Mouse (Mus musculus): Measurements from ENCODE around the gene Bzw2. TPM values are rescaled to one million over a fixed set of nuclear protein-coding genes. Genes with fewer than 3 reads are reported as not detected.

Bzw2 gene
- total RNA-seq, 2 experiments from 2014 or later = 140 to 147 TPM

- no peak for DNase-seq (ENCODE audit: low spot score in 2 of 2)
These were observed 79.6 kb downstream of the Bzw2 start for GRCm38 (mm10) chr12:36078101-36078899.

- DNase-seq (ENCODE audit: low spot score in 2 of 2) = no peak
These were observed 85.0 kb downstream of the Bzw2 start for GRCm38 (mm10) chr12:36072860-36073259.

- DNase-seq (ENCODE audit: low spot score in 2 of 2) = no peak
These were observed 87.6 kb downstream of the Bzw2 start for GRCm38 (mm10) chr12:36070231-36070630.

- DNase-seq (ENCODE audit: low spot score in 2 of 2) = no peak
These were observed 90.3 kb downstream of the Bzw2 start for GRCm38 (mm10) chr12:36067538-36067937.

- DNase-seq (ENCODE audit: low spot score in 2 of 2) = no peak
These were observed 92.0 kb downstream of the Bzw2 start for GRCm38 (mm10) chr12:36065911-36066310.

GRCm38 (mm10) chr12:36057699-36058098 is 100.2 kb downstream of the Bzw2 start:
- DNase-seq (ENCODE audit: low spot score in 2 of 2) = no peak

- DNase-seq (ENCODE audit: low spot score in 2 of 2) = no peak
These were observed 107.6 kb downstream of the Bzw2 start for GRCm38 (mm10) chr12:36050276-36050675.

- no peak for DNase-seq (ENCODE audit: low spot score in 2 of 2)
These were observed 110.3 kb downstream of the Bzw2 start for GRCm38 (mm10) chr12:36047593-36047992.

- no peak for DNase-seq (ENCODE audit: low spot score in 2 of 2)
These were observed 111.7 kb downstream of the Bzw2 start for GRCm38 (mm10) chr12:36046196-36046595.

- DNase-seq (ENCODE audit: low spot score in 2 of 2) = no peak
These were observed 113.2 kb downstream of the Bzw2 start for GRCm38 (mm10) chr12:36044691-36045090.

- DNase-seq (ENCODE audit: low spot score in 2 of 2) = peak; percentile 86 to 92
These were observed 115.5 kb downstream of the Bzw2 start, which contains the start of gene Tspan13 for GRCm38 (mm10) chr12:36042348-36042778. Gene Tspan13, minus strand, starts transcription at chr12:36042500.

Other genes starting within 250 kb of the Bzw2 start
- gene Agr3, start 232.5 kb downstream of the Bzw2 start, total RNA-seq (2021) = not detected
- gene Agr2, start 165.2 kb downstream of the Bzw2 start, total RNA-seq (2021) = not detected
- 100 to 1,000 TPM; 297 to 309 TPM for gene Tspan13, start 115.6 kb downstream of the Bzw2 start, total RNA-seq (2021)
- 10 to 100 TPM; 53.7 to 55.5 TPM for gene Ankmy2, start 966 bp downstream of the Bzw2 start, total RNA-seq (2021)
- gene Lrrc72, start 95.3 kb upstream of the Bzw2 start, total RNA-seq (2021) = not detected
- gene Sostdc1, start 156.1 kb upstream of the Bzw2 start, total RNA-seq (2021) = 10 to 100 TPM in 1 of 2 experiments, 1 to 10 TPM in 1; 4.6 to 11.7 TPM
- gene Ispd, start 223.4 kb upstream of the Bzw2 start, total RNA-seq (2021) = 10 to 100 TPM; 12.1 to 13.7 TPM
- 1 to 10 TPM; 2.4 to 2.5 TPM for gene D630036H23Rik, start 224.1 kb upstream of the Bzw2 start, total RNA-seq (2021)

Measured in layer of hippocampus, postnatal 10 days (tissue).